Mouse (Mus musculus) MEL-GATA-1-ER (cell line): ENCODE measurements around the gene Cnot11.
A peak's percentile ranks its signal among the peaks of the same experiment; 100 is the strongest.

Source experiments
- DNase-seq: peaks from one replicate; pipeline ENCODE4 v3.0.0-alpha.2; 2012; ENCODE audit warnings: low read depth; ENCODE audit errors: extremely low read depth

The Cnot11 gene

DNA sequence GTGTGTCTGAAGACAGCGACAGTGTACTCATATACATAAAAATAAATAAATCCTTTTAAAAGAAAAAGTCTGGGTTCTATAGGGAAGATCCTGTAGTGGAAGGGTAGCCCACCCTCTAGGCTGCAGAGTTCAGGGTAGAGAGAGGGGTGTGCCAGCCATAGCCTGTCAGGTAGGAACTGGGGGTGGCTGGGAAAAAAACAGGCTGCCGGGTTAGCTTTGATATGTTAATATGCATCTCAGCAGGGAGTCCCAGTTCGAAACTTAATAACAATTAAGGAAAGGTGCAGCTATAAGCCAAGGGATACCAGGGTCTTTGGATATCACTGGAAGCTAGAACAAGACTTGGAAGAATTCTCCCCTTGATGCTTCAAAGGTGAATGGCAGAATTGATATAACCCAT lies 875 bp upstream of the Cnot11 start:
- DNase-seq = no peak

DNA sequence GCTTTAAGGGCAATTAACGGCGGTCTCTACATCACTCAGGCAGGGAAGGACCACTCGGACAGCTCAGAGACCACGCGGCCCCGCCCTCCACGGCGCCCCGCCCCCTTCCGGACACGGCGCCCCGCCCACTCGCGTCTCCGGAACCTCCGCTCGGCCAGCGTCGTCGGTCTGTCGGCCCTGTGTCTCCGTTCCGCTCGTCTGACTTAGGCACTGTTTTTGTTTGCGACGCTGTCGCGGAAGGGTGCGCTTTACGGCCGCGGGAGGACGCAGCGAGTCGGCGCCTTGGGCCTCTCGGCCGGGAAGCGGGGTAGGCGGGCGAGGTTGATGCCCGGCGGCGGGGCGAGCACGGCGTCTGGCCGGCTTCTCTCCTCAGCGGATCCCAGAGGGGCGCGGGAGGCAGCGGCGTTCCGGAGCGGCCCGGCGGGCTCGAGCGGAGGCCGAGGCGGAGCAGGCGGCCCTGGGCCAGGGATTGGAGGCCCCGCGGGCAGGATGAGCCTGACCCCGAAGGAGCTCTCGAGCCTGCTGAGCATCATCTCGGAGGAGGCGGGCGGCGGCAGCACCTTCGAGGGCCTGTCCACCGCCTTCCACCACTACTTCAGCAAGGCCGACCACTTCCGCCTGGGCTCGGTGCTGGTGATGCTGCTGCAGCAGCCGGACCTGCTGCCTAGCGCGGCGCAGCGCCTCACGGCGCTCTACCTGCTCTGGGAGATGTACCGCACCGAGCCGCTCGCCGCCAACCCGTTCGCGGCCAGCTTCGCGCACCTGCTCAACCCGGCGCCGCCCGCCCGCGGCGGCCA lies 921 bp downstream of the Cnot11 start:
- peak; percentile 90 for DNase-seq

DNA sequence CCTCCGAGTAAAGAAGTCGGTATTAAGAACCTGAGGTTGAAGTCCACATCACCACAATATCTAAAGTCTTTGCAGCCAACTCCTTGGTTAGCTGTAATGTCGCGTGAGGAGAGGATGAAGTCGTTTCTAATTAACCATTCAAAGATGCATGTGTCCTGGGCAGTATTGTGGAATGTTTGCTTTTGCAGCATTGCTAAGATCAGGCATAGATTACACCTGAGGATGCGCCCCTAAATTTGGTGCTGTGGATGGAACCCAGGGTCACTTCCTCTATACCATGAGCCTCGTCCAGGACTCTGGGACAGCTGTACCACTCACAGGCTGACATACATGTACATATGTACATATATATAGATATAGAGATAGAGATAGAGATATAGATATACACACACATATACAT lies 1.9 kb downstream of the Cnot11 start:
- DNase-seq = no peak

DNA sequence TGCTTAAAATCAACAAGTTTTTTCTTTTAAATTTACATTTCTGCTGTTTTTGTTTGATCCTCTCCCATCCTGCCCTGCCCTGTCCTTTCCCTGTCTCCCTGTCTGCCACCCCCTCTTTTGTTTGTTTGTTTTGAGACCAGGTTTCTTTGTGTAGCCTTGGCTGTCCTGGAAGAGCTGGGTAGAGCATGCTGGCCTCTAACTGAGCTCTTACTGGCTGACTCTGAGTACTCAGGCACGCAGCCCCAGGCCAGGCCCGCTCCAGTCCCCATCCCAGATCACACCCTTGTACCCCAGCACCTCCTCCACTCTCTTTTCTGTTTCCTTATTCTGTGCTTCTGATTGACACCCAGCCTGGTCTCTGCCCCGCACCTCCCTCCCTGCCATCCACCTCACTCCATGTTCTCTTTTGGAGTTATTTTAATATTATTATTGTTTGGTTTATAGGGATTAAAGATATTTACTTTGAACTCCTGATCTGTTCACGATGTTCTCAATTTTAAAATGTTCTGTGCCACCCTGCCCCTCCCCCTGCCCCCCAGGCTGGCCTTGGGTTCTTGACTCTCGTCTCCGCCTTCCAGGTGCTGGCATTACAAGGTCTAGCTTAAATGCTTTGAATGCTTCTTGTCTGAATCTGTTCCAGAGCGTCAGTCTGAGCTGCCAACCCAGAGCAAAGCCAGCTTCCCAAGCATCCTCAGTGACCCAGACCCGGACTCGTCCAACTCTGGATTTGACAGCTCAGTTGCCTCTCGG lies 3.0 kb downstream of the Cnot11 start:
- no peak for DNase-seq

DNA sequence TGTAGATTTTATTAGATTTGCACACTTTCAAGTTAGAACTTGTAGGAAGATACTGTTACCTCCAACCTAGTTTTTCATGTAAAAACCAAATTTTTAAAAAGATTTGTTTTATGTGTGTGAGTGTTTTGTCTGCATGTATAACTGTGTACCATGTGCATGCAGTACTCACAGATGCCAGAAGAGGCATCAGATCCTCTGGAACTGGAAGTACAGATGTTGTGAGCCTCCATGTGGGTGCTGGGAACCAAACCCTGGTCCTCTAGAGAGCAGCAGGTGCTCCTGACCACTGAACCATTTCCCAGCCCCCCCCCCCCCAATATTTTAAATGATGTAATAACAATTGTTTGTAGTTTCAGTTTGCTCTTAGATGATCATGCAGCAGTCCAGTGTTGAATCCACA lies 5.8 kb downstream of the Cnot11 start:
- no peak for DNase-seq

DNA sequence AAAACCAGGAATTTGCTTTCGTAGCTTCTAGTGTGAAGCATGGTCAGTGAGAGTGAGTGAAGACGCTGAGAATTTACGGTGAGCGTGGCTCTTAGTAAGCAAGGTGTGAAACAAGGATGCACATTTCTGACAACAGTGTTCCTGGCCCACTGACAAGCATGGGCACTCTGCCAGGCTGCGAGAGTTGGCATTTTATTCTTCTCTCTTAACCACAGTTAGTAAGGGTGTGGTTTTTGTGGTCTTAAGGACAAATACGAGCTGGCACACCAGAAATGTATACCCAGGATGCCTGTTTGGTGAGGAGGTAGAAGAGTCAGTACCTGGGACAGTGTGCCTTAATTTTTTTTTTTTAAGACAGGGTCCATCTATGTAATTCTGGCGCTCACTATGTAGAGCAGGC lies 10.8 kb downstream of the Cnot11 start:
- no peak for DNase-seq

DNA sequence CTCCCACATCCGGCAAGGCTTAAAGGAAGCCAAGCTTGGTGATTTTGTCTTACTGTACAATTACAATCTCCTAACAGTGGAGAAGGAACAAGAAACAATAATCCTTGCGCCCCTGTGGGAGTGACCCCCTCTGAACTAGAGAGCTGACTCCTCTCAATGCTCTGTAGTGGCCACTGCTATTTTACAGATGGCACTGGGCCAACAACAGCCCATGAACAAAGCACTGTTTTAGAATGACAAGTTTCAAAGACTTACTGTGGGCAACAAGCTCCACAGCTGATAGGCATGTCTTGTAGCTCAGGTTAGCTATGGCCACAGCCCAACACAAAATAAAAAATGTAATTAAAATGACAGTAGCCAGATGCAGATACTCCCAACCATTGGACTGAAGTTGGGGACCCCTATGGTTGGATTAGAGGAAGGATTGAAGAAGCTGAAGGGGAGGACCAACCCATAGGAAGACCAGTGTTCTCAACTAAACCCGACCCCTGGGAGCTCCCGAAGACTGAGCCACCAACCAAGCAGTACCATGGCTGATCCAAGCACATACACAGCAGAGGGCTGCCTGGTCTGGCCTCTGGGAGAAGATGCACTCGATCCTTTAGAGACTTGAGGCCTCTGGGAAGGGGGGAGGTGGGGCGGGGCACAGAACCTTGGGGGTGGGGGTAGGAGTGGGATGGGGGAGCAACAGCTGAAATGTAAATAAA lies 11.5 kb downstream of the Cnot11 start:
- DNase-seq = no peak

DNA sequence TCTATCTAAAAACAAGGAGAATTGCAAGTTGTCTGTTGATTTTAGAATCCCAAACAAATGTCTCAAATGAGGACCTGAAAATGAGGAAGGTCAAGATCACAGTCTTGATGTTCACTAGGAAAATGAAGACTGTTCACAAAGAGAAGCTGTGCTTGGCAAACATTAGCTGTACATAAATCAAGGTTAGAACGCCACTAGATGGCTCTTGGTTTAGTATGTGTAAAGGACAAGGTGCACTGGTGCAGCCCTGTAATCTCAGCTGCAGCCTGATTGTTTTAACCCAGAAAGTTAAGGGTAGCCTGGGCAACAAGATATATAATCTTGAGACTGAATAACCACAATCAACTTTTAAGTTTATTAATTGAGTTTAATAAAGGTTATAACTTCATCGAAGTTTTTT lies 12.4 kb downstream of the Cnot11 start:
- DNase-seq = no peak

DNA sequence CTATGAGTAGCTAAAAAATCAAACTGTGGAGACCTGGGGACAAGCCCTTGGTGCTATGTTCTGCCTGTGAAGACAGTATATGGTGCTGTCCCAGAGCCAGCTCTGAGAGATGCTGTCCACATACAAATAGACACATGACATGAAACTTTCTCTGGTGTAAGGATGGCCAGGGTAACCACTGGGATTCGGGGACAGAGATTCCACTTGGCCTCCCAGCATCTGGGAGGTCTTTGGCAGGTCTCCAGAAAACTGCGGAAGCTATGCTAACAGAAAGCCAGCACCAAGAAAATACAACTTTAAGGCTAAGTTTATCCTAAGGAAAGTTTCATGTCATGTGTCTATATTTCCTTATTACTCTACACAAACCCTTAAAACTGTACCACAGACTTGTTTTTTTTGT lies 15.0 kb downstream of the Cnot11 start:
- no peak for DNase-seq

DNA sequence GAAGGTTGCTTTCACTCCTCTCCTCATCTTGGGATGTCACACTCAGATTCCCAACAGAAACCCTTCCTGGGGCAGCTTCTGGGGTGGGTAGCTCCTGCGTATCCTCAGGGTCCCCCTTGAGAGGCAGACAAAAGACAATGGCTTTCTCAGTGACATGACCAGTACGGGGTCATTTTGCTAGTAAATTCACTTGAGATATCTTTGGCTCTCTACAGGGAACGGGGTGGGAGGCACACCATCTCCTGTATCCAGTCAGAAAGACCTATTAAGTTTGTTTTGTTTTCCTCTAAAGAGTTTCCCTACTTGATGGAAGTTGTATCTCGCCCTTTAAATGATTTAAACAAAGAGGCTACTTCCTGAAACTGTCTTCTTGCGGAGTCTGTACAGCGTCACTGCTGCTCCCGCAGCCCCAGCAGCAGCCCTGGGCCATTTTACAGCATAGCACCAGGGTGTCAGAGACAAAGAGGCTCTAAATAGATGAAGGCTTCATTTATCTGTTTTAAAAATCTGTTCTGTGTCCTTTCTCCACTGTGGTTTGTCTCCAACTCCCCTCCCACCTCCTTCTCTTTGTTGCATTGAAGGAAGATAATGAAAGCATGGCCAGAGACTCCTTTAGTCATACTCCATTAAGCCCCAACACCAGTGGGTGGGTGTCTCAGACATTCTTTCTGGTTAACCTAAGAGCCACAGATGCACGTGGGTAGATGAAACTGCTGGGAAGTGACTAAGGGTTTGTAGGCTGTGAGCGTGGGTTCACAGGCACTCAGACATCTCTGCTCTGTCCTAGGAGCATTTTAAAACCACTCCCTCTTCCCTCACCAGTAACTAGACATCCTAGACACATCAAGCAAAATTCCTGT lies 21.0 kb downstream of the Cnot11 start:
- no peak for DNase-seq

DNA sequence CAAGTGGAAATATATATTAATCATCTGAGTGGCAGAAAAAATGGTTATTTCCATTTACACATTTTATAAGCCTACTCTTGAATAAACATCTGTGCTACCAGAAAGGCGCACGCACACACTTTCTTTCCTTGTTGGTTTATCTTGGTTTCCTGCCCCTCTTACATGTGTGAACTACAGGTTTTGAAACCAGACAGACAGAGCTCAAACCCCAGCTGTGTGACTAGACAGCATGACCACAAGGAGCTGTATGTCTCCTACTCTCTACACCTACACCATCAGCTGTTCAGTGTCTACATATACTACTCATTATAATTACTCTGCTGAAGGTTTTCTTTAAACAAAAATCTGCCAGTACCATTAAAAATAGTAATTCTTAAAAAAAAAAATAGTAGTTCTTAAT lies 24.2 kb downstream of the Cnot11 start:
- DNase-seq = no peak

DNA sequence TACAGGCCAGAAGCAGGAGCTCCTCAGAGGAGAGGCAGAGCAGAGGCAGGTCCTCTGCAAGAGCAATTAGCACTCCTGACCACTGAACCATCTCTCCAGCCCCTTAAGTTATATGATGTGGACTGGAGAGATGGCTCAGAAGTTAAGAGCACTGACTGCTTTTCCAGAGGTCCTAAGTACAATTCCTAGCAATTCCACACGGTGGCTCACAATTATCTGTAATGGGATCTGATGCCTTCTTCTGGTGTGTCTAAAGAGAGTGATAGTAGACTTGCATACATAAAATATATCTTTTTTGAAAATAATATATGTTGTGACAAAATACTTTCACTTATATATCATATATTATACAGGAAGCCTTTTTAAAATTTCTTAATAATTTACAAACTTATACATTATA lies 27.1 kb downstream of the Cnot11 start:
- no peak for DNase-seq

DNA sequence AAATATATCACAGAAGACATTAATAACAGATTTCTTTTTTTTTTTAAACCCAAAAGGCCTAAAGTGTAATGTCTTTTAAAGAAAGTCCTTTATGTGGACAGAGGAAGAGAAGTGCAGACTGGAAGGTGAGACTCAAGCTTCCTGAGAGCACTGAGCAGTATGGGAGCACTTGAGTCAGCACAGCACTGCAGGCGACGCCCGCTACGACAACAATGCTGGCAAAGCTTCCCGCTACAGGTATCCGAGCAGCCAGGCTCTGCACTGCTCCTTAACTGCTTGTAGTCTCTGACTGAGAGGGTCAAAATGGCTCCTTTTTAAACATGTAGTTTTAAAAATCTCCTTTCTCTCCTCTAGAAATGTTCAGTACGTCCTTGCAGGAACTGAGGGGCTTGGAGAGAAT lies 28.4 kb downstream of the Cnot11 start:
- DNase-seq = no peak

DNA sequence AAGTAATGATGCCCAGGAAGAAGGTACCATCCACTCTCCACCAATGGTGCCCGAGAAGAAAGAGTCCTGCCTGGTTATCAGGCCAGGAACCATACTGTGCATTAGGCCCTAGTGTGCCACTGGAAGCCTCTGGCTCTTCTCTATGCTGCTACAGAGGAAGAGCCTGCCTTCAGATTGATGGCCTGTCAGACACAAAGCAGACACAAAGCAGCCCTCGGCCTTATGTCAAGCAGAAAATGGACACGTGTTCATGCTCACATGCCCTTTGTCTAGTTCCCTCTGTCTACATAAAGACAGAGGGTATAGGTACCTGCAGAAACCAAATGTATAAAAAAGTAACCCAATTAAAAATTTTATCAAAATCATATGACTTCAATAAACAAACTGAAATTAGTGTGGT lies 29.8 kb downstream of the Cnot11 start:
- DNase-seq = no peak

DNA sequence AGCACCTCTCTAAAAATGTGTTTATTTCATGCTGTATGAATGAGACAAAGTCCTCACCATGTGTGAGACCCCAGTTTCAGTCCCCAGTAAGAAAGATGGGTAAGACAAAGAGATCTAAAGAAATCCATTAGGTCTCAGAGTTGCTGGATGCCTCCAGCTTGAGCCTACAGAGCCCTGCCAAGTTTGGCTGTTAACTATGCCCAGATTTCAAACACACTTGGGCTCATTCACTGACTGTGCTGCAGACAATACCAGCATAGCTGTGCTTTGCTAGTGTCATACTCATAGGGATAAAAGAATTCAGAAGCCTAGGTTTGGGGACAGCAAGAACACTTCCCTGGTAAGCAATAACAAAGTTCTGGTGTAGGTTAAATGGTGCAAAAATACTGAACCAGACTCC lies 33.3 kb downstream of the Cnot11 start:
- DNase-seq = no peak

DNA sequence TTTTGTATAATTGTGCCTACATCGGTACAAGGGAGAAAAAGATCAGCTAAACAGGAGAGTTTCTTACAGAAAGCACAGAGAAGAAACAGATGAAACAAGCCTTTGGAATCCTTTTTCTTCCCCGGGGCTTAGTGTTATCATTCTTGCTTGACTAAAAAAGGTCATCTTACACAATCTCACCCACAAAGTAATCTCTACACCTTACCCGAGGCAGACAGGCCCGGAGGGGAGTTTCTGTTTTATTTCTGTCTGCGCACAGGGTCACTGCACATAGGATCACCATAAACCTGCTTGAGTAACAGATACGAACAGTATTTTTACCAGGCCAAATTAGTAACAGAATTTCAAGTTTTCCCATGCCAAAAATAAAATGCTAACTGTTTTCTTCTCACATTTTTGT lies 36.9 kb downstream of the Cnot11 start:
- no peak for DNase-seq

DNA sequence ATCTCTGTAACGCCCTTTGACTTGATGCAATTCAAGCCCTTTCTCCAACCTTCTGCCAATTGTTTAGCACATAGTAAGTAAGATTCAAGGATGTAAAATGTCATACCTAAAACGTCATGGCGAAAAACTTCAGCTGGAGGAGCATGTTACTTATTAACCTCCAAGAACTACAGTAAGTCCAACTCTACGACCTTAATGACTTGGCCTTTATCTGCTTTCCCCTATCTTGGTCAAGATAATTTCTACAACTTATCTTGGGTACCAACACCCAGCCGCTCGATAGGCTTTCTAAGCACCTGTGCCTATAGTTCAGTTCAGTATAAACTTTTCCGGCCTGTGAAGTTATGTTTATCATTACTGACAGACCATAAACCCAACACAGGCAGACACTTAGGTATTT lies 39.1 kb downstream of the Cnot11 start:
- no peak for DNase-seq

DNA sequence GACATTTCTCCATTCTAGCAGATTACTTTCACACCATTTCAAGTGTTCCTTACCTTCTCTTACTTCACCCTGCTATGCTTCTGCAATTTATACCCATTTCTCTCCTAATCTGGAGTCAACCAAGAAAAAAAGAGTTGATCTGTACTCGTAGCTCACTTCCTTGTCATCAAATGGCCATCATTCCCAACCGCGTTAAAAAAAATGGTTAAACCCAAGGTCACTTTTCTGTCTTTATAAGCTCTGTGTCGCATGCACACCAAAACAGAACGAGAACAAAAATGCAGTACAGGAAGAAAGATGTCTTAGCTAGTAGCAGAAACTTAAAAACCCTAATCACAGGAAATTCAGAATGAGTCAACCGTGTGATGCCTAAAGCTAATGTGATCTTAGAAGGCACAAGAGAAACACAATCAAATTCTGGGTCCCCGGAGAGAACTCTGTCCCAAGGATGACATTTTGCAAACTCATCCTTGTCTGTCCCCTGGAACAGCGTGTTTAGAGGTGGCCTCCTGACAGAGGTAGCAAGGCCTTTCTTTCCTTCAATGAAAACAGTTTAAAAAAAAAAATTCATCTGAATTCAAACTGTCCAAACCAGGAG lies 41.1 kb downstream of the Cnot11 start:
- peak; percentile 41 for DNase-seq

DNA sequence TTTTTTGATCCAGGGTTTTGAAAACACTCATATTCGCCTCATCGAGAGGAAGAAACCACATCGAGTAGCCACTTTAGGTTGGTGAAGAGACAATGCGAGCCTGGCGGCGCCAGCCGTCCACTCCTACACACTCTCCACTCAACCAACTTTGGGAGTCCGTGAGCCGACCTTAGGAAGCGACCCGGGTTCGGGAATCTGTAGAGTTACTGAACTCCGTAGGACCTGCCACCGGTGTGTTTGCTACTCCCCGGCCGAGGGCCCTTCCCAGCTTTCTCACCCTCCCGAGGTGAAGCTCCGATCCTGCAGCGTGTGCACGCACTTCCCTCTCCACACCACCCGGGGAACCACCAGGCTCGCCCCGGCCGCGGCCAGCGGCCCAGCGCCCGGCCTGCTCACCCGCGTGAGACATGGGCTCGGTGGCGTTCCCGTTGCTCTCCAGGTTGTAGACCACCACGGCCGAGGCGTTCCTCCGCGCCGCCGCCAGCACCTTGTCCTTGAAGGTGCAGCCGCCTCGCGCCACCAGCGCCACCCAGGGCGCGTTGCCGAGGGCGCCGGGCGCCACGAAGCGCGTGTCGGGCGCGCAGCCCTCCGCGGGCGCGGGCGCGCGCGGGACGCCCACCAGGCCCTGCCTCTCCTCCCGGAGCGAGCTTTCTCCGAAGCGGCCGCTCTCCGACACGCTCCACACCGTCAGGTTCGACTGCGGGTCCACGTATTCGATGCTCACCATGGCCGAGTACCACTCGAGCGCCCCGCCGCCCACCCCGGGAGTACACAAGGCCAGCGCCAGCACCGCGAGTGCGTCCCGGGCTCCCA lies 41.8 kb downstream of the Cnot11 start:
- no peak for DNase-seq

DNA sequence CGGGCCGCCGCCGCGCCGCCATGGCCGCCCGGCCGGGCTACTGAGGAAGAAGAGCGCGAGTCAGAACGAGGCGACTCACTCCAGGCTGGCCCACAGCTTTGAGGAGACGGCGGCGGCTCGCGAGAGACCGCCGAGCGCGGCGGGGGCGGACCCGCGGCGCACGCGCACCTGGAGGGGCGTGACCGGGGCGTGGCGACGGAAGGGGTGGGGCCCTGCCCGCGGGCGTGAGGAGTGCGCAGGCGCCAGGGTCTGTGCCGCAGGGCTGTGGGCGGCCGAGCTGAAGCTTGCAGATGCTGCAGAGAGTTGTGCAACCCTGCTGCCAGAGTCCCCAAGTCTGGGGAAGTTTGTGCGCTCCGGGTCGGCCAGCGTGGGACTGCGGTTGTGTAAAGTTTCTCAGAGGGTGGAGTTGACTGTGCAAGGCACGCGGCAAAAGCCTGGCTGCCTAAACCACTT lies 42.5 kb downstream of the Cnot11 start, which contains the start of gene Rnf149:
Rnf149 (minus strand) TSS at position 153 of the 453 bp plus-strand sequence.
- DNase-seq = peak; percentile 67
